Mouse (Mus musculus): ENCODE results near the gene Cd274. TPM values are rescaled to one million over a fixed set of nuclear protein-coding genes. Genes with fewer than 3 reads are reported as not detected.

The Cd274 gene
- total RNA-seq, 1 experiment, result 0.62 TPM

DNA sequence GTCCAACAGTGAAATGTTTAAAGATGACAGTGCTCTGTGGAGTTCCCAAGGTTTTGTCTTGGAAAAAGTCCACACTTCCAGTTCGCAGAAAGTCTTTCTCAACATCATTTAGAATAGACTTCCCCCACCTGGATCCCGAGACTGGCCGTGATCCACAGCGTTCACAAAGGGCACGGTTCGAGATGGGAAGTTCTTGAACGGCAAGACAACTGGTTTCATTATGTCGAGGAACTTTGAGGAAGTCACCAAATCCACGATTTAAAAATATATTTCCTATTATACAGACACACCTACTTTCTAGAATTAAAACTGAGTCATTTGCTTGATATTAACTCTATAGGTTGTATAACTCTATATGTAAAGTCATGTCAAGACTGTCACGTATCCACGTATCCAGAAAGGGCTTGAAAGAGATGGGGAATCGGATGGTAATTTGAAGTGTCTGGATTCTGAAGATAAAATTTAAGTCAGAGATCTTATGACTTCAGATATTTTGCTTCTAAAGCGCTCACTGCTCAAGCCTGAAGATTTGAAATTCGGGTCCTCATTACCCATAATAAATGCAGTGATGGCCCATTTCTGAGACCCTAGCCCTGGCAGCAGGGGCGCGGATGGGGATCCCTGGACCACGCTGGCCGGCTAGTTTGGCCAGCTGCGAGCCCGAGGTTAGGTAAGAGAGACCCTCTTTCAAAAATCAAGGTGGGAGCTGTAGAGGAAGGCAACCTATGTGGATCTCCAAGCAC, 858 bp upstream of the Cd274 start:
- DNase-seq (ENCODE audit: low read depth, low spot score), result no peak
- in situ Hi-C loops (cut with MboI; ENCODE audit: low sequenced_read_pairs in 2 of 2, unreplicated experiment in 2 of 2), result no loop called here
- Histone ChIP-seq H3K9ac (ENCODE audit: insufficient read depth, low read depth, low read length, poor library complexity, severe bottlenecking) (no peak overlapping the region), H3K4me1 (ENCODE audit: control insufficient read depth in 2 of 2, insufficient read depth in 2 of 2, low read length in 2 of 2, poor library complexity in 1 of 2) (peaks cover 0 to 6% of the 10 kb centered on the region in 2 experiments; a peak in 2 of 4 replicates), H3K36me3 (ENCODE audit: control insufficient read depth, insufficient read depth, low read length, poor library complexity, severe bottlenecking) (no peaks in the 10 kb centered on the region), H3K27ac (ENCODE audit: insufficient read depth, low read depth, low read length, poor library complexity, severe bottlenecking) (no peak overlapping the region), H3K9me3 (ENCODE audit: control insufficient read depth, insufficient read depth, low read depth, low read length) (no peaks in the 10 kb centered on the region), H3K4me3 (ENCODE audit: insufficient read depth in 1 of 2, low read depth in 1 of 2, low read length in 2 of 2, poor library complexity in 1 of 2, severe bottlenecking in 1 of 2) (no peak overlapping the region)
- no peak for TF ChIP-seq HCFC1 (IDR thresholded peaks at IDR 0.05; ENCODE audit: borderline replicate concordance, insufficient read depth, low read length)
- TF ChIP-seq CHD2 (IDR thresholded peaks at IDR 0.05; ENCODE audit: low read depth, low read length), result no peak
- TF ChIP-seq ZC3H11A (IDR thresholded peaks at IDR 0.05; ENCODE audit: borderline replicate concordance, low read depth, low read length), result no peak
- no peak for TF ChIP-seq ZNF384 (IDR thresholded peaks at IDR 0.05; ENCODE audit: low read depth, low read length)
- TF ChIP-seq MAFK (IDR thresholded peaks at IDR 0.05; ENCODE audit: insufficient read depth, low read depth, low read length), result no peak

- Histone ChIP-seq H3K36me3 (ENCODE audit: control insufficient read depth, insufficient read depth, low read length, poor library complexity, severe bottlenecking) (no peaks in the 10 kb centered on the region), H3K27ac (ENCODE audit: insufficient read depth, low read depth, low read length, poor library complexity, severe bottlenecking) (no peak overlapping the region), H3K9me3 (ENCODE audit: control insufficient read depth, insufficient read depth, low read depth, low read length) (no peaks in the 10 kb centered on the region), H3K9ac (ENCODE audit: insufficient read depth, low read depth, low read length, poor library complexity, severe bottlenecking) (no peak overlapping the region), H3K4me3 (ENCODE audit: insufficient read depth in 1 of 2, low read depth in 1 of 2, low read length in 2 of 2, poor library complexity in 1 of 2, severe bottlenecking in 1 of 2) (no peak overlapping the region), H3K4me1 (ENCODE audit: control insufficient read depth in 2 of 2, insufficient read depth in 2 of 2, low read length in 2 of 2, poor library complexity in 1 of 2) (peaks cover 0 to 6% of the 10 kb centered on the region in 2 experiments; a peak in 2 of 4 replicates)
- no peak for DNase-seq (ENCODE audit: low read depth, low spot score)
- TF ChIP-seq ZC3H11A (IDR thresholded peaks at IDR 0.05; ENCODE audit: borderline replicate concordance, low read depth, low read length), result no peak
- TF ChIP-seq ZNF384 (IDR thresholded peaks at IDR 0.05; ENCODE audit: low read depth, low read length), result no peak
- no peak for TF ChIP-seq HCFC1 (IDR thresholded peaks at IDR 0.05; ENCODE audit: borderline replicate concordance, insufficient read depth, low read length)
- no peak for TF ChIP-seq MAFK (IDR thresholded peaks at IDR 0.05; ENCODE audit: insufficient read depth, low read depth, low read length)
- TF ChIP-seq CHD2 (IDR thresholded peaks at IDR 0.05; ENCODE audit: low read depth, low read length), result no peak
- in situ Hi-C loops (cut with MboI; ENCODE audit: low sequenced_read_pairs in 2 of 2, unreplicated experiment in 2 of 2), result no loop called here
Measured at GRCm38 (mm10) chr19:29368041-29368440, 786 bp downstream of the Cd274 start.

- no peaks in the 10 kb centered on the region for H3K36me3 ChIP-seq (ENCODE audit: control insufficient read depth, insufficient read depth, low read length, poor library complexity, severe bottlenecking)
- in situ Hi-C loops (cut with MboI; ENCODE audit: low sequenced_read_pairs in 2 of 2, unreplicated experiment in 2 of 2), result no loop called here
- H3K4me1 ChIP-seq (ENCODE audit: control insufficient read depth in 2 of 2, insufficient read depth in 2 of 2, low read length in 2 of 2, poor library complexity in 1 of 2), result peaks cover 0 to 6% of the 10 kb centered on the region in 2 experiments; a peak in 2 of 4 replicates
- no peaks in the 10 kb centered on the region for H3K9me3 ChIP-seq (ENCODE audit: control insufficient read depth, insufficient read depth, low read depth, low read length)
- TF ChIP-seq MAFK (IDR thresholded peaks at IDR 0.05; ENCODE audit: insufficient read depth, low read depth, low read length) (no peak), HCFC1 (IDR thresholded peaks at IDR 0.05; ENCODE audit: borderline replicate concordance, insufficient read depth, low read length) (no peak), ZNF384 (IDR thresholded peaks at IDR 0.05; ENCODE audit: low read depth, low read length) (no peak), ZC3H11A (IDR thresholded peaks at IDR 0.05; ENCODE audit: borderline replicate concordance, low read depth, low read length) (no peak), CHD2 (IDR thresholded peaks at IDR 0.05; ENCODE audit: low read depth, low read length) (no peak)
- no peak overlapping the region for H3K9ac ChIP-seq (ENCODE audit: insufficient read depth, low read depth, low read length, poor library complexity, severe bottlenecking)
- no peak for DNase-seq (ENCODE audit: low read depth, low spot score)
- no peak overlapping the region for H3K4me3 ChIP-seq (ENCODE audit: insufficient read depth in 1 of 2, low read depth in 1 of 2, low read length in 2 of 2, poor library complexity in 1 of 2, severe bottlenecking in 1 of 2)
- H3K27ac ChIP-seq (ENCODE audit: insufficient read depth, low read depth, low read length, poor library complexity, severe bottlenecking), result no peak overlapping the region
Measured at GRCm38 (mm10) chr19:29368671-29369309, 1.5 kb downstream of the Cd274 start.

DNA sequence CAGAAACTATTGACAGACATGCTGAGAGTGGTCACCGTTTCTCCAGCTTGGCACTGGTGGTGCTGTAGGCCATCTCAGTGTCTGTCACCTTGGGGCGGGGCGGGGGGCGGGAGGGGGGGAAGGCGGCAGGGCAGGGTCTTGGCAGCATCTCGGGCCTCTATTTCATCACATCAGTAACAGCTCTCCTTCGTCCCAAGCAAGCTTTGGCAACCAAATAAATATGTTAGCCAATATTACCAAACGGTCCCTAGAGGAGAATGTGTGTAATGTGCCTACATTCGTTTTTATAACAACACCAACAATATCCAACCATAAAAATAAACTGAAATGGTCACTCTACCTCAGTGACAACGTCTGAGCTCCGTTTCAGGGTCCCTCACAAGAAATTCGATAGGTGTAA, 2.9 kb downstream of the Cd274 start:
- Histone ChIP-seq H3K27ac (ENCODE audit: insufficient read depth, low read depth, low read length, poor library complexity, severe bottlenecking) (no peak overlapping the region), H3K9ac (ENCODE audit: insufficient read depth, low read depth, low read length, poor library complexity, severe bottlenecking) (no peak overlapping the region), H3K4me1 (ENCODE audit: control insufficient read depth in 2 of 2, insufficient read depth in 2 of 2, low read length in 2 of 2, poor library complexity in 1 of 2) (peaks cover 0 to 2% of the 10 kb centered on the region in 2 experiments; a peak in 2 of 4 replicates), H3K9me3 (ENCODE audit: control insufficient read depth, insufficient read depth, low read depth, low read length) (no peaks in the 10 kb centered on the region), H3K4me3 (ENCODE audit: insufficient read depth in 1 of 2, low read depth in 1 of 2, low read length in 2 of 2, poor library complexity in 1 of 2, severe bottlenecking in 1 of 2) (no peak overlapping the region), H3K36me3 (ENCODE audit: control insufficient read depth, insufficient read depth, low read length, poor library complexity, severe bottlenecking) (no peaks in the 10 kb centered on the region)
- no peak for DNase-seq (ENCODE audit: low read depth, low spot score)
- TF ChIP-seq ZNF384 (IDR thresholded peaks at IDR 0.05; ENCODE audit: low read depth, low read length), result no peak
- in situ Hi-C loops (cut with MboI; ENCODE audit: low sequenced_read_pairs in 2 of 2, unreplicated experiment in 2 of 2), result no loop called here
